In genomic region chr11:62266466-62267214, GRCm38 (mm10) we compare ENCODE assay signal across 16 mouse cellular contexts. TPM values are rescaled to one million over a fixed set of nuclear protein-coding genes. Genes with fewer than 3 reads are reported as not detected.
DNase-seq lines count a peak whose midpoint lies in the region; ATAC-seq and TF ChIP-seq lines count a peak whose summit lies in the region.
"Had no signal": no experiment of that assay in that cellular context is flagged by ENCODE, and none has a peak within 500 bp of the region (broad histone marks: within the 10 kb centered on the region; RNA-seq: fewer than 3 reads in every experiment).

No protein-coding gene starts in this region.

- no peak overlapping the region for H3K9ac ChIP-seq in CH12.LX (ENCODE audit: insufficient read depth, low read depth)
- H3K9ac ChIP-seq in hindbrain, embryonic 14.5 days = no peak overlapping the region
- H3K9ac ChIP-seq: limb, embryonic 15.5 days had no signal

- peak overlapping the region; percentile 36; the same call in 1 of the 2 replicates for H3K27ac ChIP-seq in CH12.LX (ENCODE audit: insufficient read depth, low read depth)
- peak overlapping the region; percentile 49; the same call in 1 of the 2 replicates for H3K27ac ChIP-seq in hindbrain, embryonic 14.5 days
- H3K27ac ChIP-seq: limb, embryonic 15.5 days had no signal

- H3K4me3 ChIP-seq in CH12.LX (replicated peaks in 1 of 3; ENCODE audit: low read depth in 2 of 3, low read length in 2 of 3, poor library complexity in 1 of 3) = no peak overlapping the region
- no peak overlapping the region for H3K4me3 ChIP-seq in hindbrain, embryonic 14.5 days (replicated peaks; ENCODE audit: low read length)
- H3K4me3 ChIP-seq: limb, embryonic 15.5 days; myocyte had no signal

- no peak for TF ChIP-seq RAD21 in CH12.LX (IDR thresholded peaks at IDR 0.05; ENCODE audit: low read depth, low read length)

- TF ChIP-seq POLR2A in CH12.LX (IDR thresholded peaks at IDR 0.05; ENCODE audit: low read depth, low read length) = no peak
- no peak for TF ChIP-seq POLR2A in brain, embryonic 14.5 days (IDR thresholded peaks at IDR 0.05; ENCODE audit: borderline replicate concordance, extremely low read depth, insufficient read depth, insufficient read length, poor library complexity, severe bottlenecking)

- peak overlapping the region; percentile 69 for H3K4me2 ChIP-seq in CH12.LX (ENCODE audit: insufficient read depth, low read depth, poor library complexity, severe bottlenecking)
- peak overlapping the region; percentile 23 for H3K4me2 ChIP-seq in hindbrain, embryonic 14.5 days (replicated peaks)
- H3K4me2 ChIP-seq: limb, embryonic 15.5 days had no signal

- intact Hi-C loops in left cerebral cortex, postnatal 4 days (cut with DNase I) = no loop called here
- intact Hi-C loops in gastrocnemius, postnatal 36 days (cut with DNase I) = no loop called here

- peak; percentile 31 for DNase-seq in left cerebral cortex, postnatal 4 days
- no peak for DNase-seq in left cerebral cortex, adult 18-20 months (ENCODE audit: low spot score in 2 of 2)
- peak; percentile 88 for DNase-seq in CH12.LX (ENCODE audit: extremely low read depth)
- peak; percentile 44 for DNase-seq in brain, embryonic 14.5 days (ENCODE audit: low read depth)
- DNase-seq in hindbrain, embryonic 14.5 days (ENCODE audit: low spot score) = no peak
- no peak for DNase-seq in urinary bladder, postnatal 25 days (ENCODE audit: low spot score)
- no peak for DNase-seq in gastrocnemius, postnatal 36 days
- DNase-seq: cerebellum, adult 8-10 months; kidney, adult 9 months; kidney, postnatal 4 days; right cerebral cortex, postnatal 14 days; thymus, postnatal 25 days had no signal

- dilution Hi-C loops in CH12.LX (cut with MboI; ENCODE audit: extremely low pct_ligation_motif_present, extremely low pct_unique_long_range_greater_than_20kb, low sequenced_read_pairs) = no loop called here

- peaks cover 25 to 46% of the 10 kb centered on the region in 2 experiments for H3K4me1 ChIP-seq in CH12.LX (ENCODE audit: control insufficient read depth in 1 of 2, insufficient read depth in 2 of 2)
- H3K4me1 ChIP-seq in hindbrain, embryonic 14.5 days (replicated peaks; ENCODE audit: control insufficient read depth, insufficient read depth, low read length) = peaks cover 15% of the 10 kb centered on the region

- H3K27me3 ChIP-seq in CH12.LX (replicated peaks) = no peaks in the 10 kb centered on the region
- no peaks in the 10 kb centered on the region for H3K27me3 ChIP-seq in hindbrain, embryonic 14.5 days (ENCODE audit: control insufficient read depth, insufficient read depth, low read length)
- H3K27me3 ChIP-seq: limb, embryonic 15.5 days had no signal

- no peaks in the 10 kb centered on the region for H3K9me3 ChIP-seq in CH12.LX (replicated peaks; ENCODE audit: low read length)
- H3K9me3 ChIP-seq in hindbrain, embryonic 14.5 days (ENCODE audit: control insufficient read depth, low read length) = no peaks in the 10 kb centered on the region
- H3K9me3 ChIP-seq: limb, embryonic 15.5 days had no signal

- H3K36me3 ChIP-seq in CH12.LX (replicated peaks in 1 of 2; ENCODE audit: control insufficient read depth in 1 of 2, insufficient read depth in 1 of 2, low read length in 1 of 2) = peaks cover 13 to 46% of the 10 kb centered on the region in 2 experiments
- H3K36me3 ChIP-seq in hindbrain, embryonic 14.5 days (replicated peaks; ENCODE audit: control insufficient read depth, insufficient read depth) = no peaks in the 10 kb centered on the region

- in situ Hi-C loops in CH12.LX (cut with MboI; ENCODE audit: low pct_ligation_motif_present, low pct_unique_long_range_greater_than_20kb, low sequenced_read_pairs) = no loop called here

- TF ChIP-seq CTCF in CH12.LX (conservative IDR thresholded peaks at IDR 0.05 in 1 of 2, IDR thresholded peaks at IDR 0.05 in 1 of 2; ENCODE audit: low read depth in 2 of 2, low read length in 2 of 2) = no peak
- TF ChIP-seq CTCF in brain, embryonic 14.5 days (IDR thresholded peaks at IDR 0.05; ENCODE audit: borderline replicate concordance, extremely low read depth, insufficient read depth, insufficient read length) = no peak

- no peak for ATAC-seq in hindbrain, embryonic 14.5 days (ENCODE audit: low FRiP score)
- ATAC-seq: CD4-positive, CD25-positive, alpha-beta regulatory T cell, adult 4 months had no signal

- H3K79me2 ChIP-seq in CH12.LX (replicated peaks; ENCODE audit: control insufficient read depth, extremely low read depth, insufficient read depth, poor library complexity, severe bottlenecking) = no peaks in the 10 kb centered on the region

- WGBS in hindbrain, embryonic 14.5 days = 42% methylated on average over 17 of the region's 17 CpGs

- TF ChIP-seq EP300 in CH12.LX (IDR thresholded peaks at IDR 0.05; ENCODE audit: low read length) = peak; percentile 67

TF ChIP-seq in CH12.LX, 34 proteins besides CTCF, POLR2A, EP300 and RAD21:
- TF ChIP-seq IRF4 (IDR thresholded peaks at IDR 0.05; ENCODE audit: low read depth, low read length) (peak; percentile 51; the same call in 1 of the 2 replicates), SIN3A (IDR thresholded peaks at IDR 0.05; ENCODE audit: low read length) (no peak), ETS1 (conservative IDR thresholded peaks at IDR 0.05; ENCODE audit: low read depth, low read length) (peak; percentile 53)

RNA-seq across cellular contexts. Expression of gene Zswim7, which starts 14.5 kb away (rescaled TPM):
- total RNA-seq in left cerebral cortex, postnatal 4 days (2021) = 1 to 10 TPM; 6.4 to 8.7 TPM
- 10 to 100 TPM; 17.9 to 18.3 TPM for total RNA-seq in left cerebral cortex, adult 18-20 months (2021)
- 38.8 and 44.2 TPM in 2 replicates for total RNA-seq in CH12.LX (2012; rRNA removed)
- 62.3 and 62.5 TPM in 2 replicates for total RNA-seq in CH12.LX (2014; rRNA removed)
- polyA plus RNA-seq in CH12.LX (2012; ENCODE audit: insufficient read length, low read depth) = 57.8 and 58.2 TPM in 2 replicates
- polyA plus RNA-seq in brain, embryonic 14.5 days (2012; rRNA removed) = 9.6 and 12.0 TPM in 2 replicates
- polyA plus RNA-seq in hindbrain, embryonic 14.5 days (2014; fragmentation: Nextera tagmentation; extraction: Ambion mirVana) = 16.2 and 18.0 TPM in 2 replicates
- total RNA-seq in gastrocnemius, postnatal 36 days (2021) = 10 to 100 TPM; 30.6 to 32.8 TPM

RNA-seq across cellular contexts. Expression of gene Ttc19, which starts 14.6 kb away (rescaled TPM):
- total RNA-seq in left cerebral cortex, postnatal 4 days (2021) = 10 to 100 TPM; 54.9 to 59.5 TPM
- total RNA-seq in left cerebral cortex, adult 18-20 months (2021) = 10 to 100 TPM; 89.4 to 91.9 TPM
- total RNA-seq in CH12.LX (2012; rRNA removed) (13.0 and 16.1 TPM in 2 replicates), CH12.LX (2014; rRNA removed) (22.6 and 27.3 TPM in 2 replicates)
- 22.2 and 28.3 TPM in 2 replicates for polyA plus RNA-seq in CH12.LX (2012; ENCODE audit: insufficient read length, low read depth)
- 28.2 and 29.5 TPM in 2 replicates for polyA plus RNA-seq in brain, embryonic 14.5 days (2012; rRNA removed)
- polyA plus RNA-seq in hindbrain, embryonic 14.5 days (2014; fragmentation: Nextera tagmentation; extraction: Ambion mirVana) = 36.2 and 42.9 TPM in 2 replicates
- total RNA-seq in gastrocnemius, postnatal 36 days (2021) = 10 to 100 TPM; 34.0 to 38.1 TPM

RNA-seq across cellular contexts. Expression of gene Adora2b, which starts 17.9 kb away (rescaled TPM):
- 1 to 10 TPM; 4.0 to 4.4 TPM for total RNA-seq in left cerebral cortex, postnatal 4 days (2021)
- total RNA-seq in left cerebral cortex, adult 18-20 months (2021) = 1 to 10 TPM; 6.9 to 7.1 TPM
- 0.92 and 1.7 TPM in 2 replicates for total RNA-seq in CH12.LX (2012; rRNA removed)
- total RNA-seq in CH12.LX (2014; rRNA removed) = 0.45 and 0.77 TPM in 2 replicates
- polyA plus RNA-seq in CH12.LX (2012; ENCODE audit: insufficient read length, low read depth) = 0.44 and 0.87 TPM in 2 replicates
- 2.8 and 3.0 TPM in 2 replicates for polyA plus RNA-seq in brain, embryonic 14.5 days (2012; rRNA removed)
- polyA plus RNA-seq in hindbrain, embryonic 14.5 days (2014; fragmentation: Nextera tagmentation; extraction: Ambion mirVana) = 5.7 and 5.8 TPM in 2 replicates
- total RNA-seq in gastrocnemius, postnatal 36 days (2021) = under 1 TPM; 0.41 to 0.44 TPM
- total RNA-seq: megakaryocyte-erythroid progenitor cell, adult 5-6 weeks had no signal
- polyA plus RNA-seq: CD4-positive, CD25-positive, alpha-beta regulatory T cell, adult 4 months had no signal

Comparison
In these comparisons a context has a peak if more than half of its experiments do, and no peak if none do; other contexts are left out.
1. DNase-seq: peak in left cerebral cortex, postnatal 4 days (single experiment), CH12.LX (single experiment) and brain, embryonic 14.5 days (single experiment); none in left cerebral cortex, adult 18-20 months (0 of 2), hindbrain, embryonic 14.5 days (single experiment), urinary bladder, postnatal 25 days (single experiment) and gastrocnemius, postnatal 36 days (0 of 2).